Mouse (Mus musculus): ENCODE data around the gene Prr29.

DNA sequence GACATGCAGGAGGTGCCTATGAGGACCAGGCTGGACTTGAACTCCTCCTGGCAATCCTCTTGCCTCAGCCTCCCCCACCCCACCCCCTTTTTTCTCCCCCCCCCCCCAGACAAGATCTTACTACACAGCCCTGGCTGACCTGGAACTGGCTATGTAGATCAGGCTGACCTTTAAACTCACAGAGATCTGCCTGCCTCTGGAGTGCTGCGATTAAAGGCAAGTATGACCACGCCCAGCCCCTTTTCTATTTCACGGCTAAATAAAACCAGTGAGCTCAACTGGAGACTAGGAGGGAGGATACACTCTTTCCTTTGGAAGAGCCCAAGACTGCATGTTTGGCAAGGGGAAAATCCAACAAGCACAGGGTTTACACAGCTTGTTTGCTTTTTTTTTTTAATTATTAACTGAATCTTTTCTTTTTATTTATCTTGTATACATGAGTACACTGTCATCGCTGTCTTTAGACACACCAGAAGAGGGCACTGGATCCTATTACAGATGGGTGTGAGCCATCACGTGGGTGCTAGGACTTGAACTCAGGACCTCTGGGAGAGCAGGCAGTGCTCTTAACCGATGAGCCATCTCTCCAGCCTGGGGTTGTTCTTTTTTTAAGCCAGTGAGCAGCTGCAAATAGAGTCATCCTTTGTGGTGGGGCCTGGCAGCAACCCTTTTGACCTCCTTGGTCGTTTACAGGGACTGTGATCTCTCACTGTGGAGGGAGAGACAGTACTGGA is 27.5 kb downstream of the Prr29 start:
- TF ChIP-seq CTCF (IDR thresholded peaks at IDR 0.05; ENCODE audit: borderline replicate concordance, extremely low read depth, insufficient read depth, insufficient read length) (no peak), POLR2A (IDR thresholded peaks at IDR 0.05; ENCODE audit: borderline replicate concordance, extremely low read depth, insufficient read depth, insufficient read length, poor library complexity, severe bottlenecking) (no peak)

Measured in brain, embryonic 14.5 days (tissue).